Mouse (Mus musculus) midbrain, embryonic 12.5 days (tissue): ENCODE measurements around the gene 1700011L22Rik. TPM values are rescaled to one million over a fixed set of nuclear protein-coding genes. Genes with fewer than 3 reads are reported as not detected.

Source experiments
- ATAC-seq: fragments of 200-750 bp; cut with Nextera tagmentation; 2 replicates; pipeline ENCODE4 v1.8.0; 2017; ENCODE audit warnings: low read depth, moderate TSS enrichment, moderate library complexity; ENCODE audit not compliant: low FRiP score
- H3K27ac ChIP-seq: fragments of 300-500 bp; sonication (generic); replicated peaks from 2 replicates; pipeline ENCODE4 v1.5.1; 2016; ENCODE audit warnings: mild to moderate bottlenecking
- H3K27me3 ChIP-seq: fragments of 300-500 bp; sonication (generic); 2 replicates; pipeline ENCODE4 v1.6.1; 2016; ENCODE audit warnings: mild to moderate bottlenecking
- H3K36me3 ChIP-seq: fragments of 300-500 bp; sonication (generic); 2 replicates; pipeline ENCODE4 v1.6.1; 2016
- H3K4me1 ChIP-seq: fragments of 300-500 bp; sonication (generic); 2 replicates; pipeline ENCODE4 v1.6.1; 2016
- H3K4me2 ChIP-seq: fragments of 300-500 bp; sonication (generic); replicated peaks from 2 replicates; pipeline ENCODE4 v1.6.1; 2016; ENCODE audit warnings: mild to moderate bottlenecking, moderate library complexity
- H3K4me3 ChIP-seq: fragments of 300-500 bp; sonication (generic); 2 replicates; pipeline ENCODE4 v1.5.1; 2016; ENCODE audit warnings: mild to moderate bottlenecking
- H3K9ac ChIP-seq: fragments of 300-500 bp; sonication (generic); replicated peaks from 2 replicates; pipeline ENCODE4 v1.6.1; 2016; ENCODE audit warnings: mild to moderate bottlenecking, moderate library complexity
- H3K9me3 ChIP-seq: fragments of 300-500 bp; sonication (generic); 2 replicates; pipeline ENCODE4 v1.6.1; 2016; ENCODE audit warnings: mild to moderate bottlenecking
- WGBS: fragments of 180-500 bp; shearing (Covaris S2); methylation state at CpG from one replicate; pipeline ENCODE4 v1.1.7; 2016; 5-methylcytosine and 5-hydroxymethylcytosine counted together
- polyA plus RNA-seq: library from polyadenylated mRNA; unstranded; fragments of >200 nt; fragmentation: Nextera tagmentation; extraction: Ambion mirVana; gene quantifications from 2 replicates; pipeline ENCODE4 v1.2.1, GENCODE M21; 2016

The 1700011L22Rik gene
- polyA plus RNA-seq, 1 experiment from 2014 or later = not detected

GRCm38 (mm10) chr8:79281376-79281890 lies 33.1 kb upstream of the 1700011L22Rik start:
- peaks cover 26% of the 10 kb centered on the region for H3K36me3 ChIP-seq
- H3K4me2 ChIP-seq = no peak overlapping the region
- H3K27ac ChIP-seq = no peak overlapping the region
- no peak overlapping the region for H3K9ac ChIP-seq
- H3K27me3 ChIP-seq = no peaks in the 10 kb centered on the region
- no peak overlapping the region for H3K4me3 ChIP-seq
- no peaks in the 10 kb centered on the region for H3K4me1 ChIP-seq
- 90% methylated on average over 6 of the region's 6 CpGs for WGBS
- no peak for ATAC-seq
- H3K9me3 ChIP-seq = no peaks in the 10 kb centered on the region

- no peak overlapping the region for H3K4me2 ChIP-seq
- no peak overlapping the region for H3K27ac ChIP-seq
- peaks cover 47% of the 10 kb centered on the region for H3K36me3 ChIP-seq
- 89% methylated on average over 8 of the region's 8 CpGs for WGBS
- ATAC-seq = no peak
- no peaks in the 10 kb centered on the region for H3K27me3 ChIP-seq
- no peaks in the 10 kb centered on the region for H3K4me1 ChIP-seq
- no peak overlapping the region for H3K4me3 ChIP-seq
- H3K9ac ChIP-seq = no peak overlapping the region
- no peaks in the 10 kb centered on the region for H3K9me3 ChIP-seq
These were observed 29.0 kb upstream of the 1700011L22Rik start for GRCm38 (mm10) chr8:79277264-79277870.

GRCm38 (mm10) chr8:79274940-79275339 lies 26.6 kb upstream of the 1700011L22Rik start:
- H3K9ac ChIP-seq = no peak overlapping the region
- no peak overlapping the region for H3K4me3 ChIP-seq
- H3K36me3 ChIP-seq = peaks cover 55% of the 10 kb centered on the region
- WGBS = 93% methylated on average over 10 of the region's 10 CpGs
- H3K9me3 ChIP-seq = no peaks in the 10 kb centered on the region
- no peak overlapping the region for H3K27ac ChIP-seq
- H3K27me3 ChIP-seq = no peaks in the 10 kb centered on the region
- no peaks in the 10 kb centered on the region for H3K4me1 ChIP-seq
- no peak overlapping the region for H3K4me2 ChIP-seq
- no peak for ATAC-seq

- Histone ChIP-seq H3K4me2 (no peak overlapping the region), H3K36me3 (peaks cover 60% of the 10 kb centered on the region), H3K4me1 (no peaks in the 10 kb centered on the region), H3K4me3 (no peak overlapping the region), H3K9ac (no peak overlapping the region), H3K27me3 (no peaks in the 10 kb centered on the region), H3K27ac (no peak overlapping the region), H3K9me3 (no peaks in the 10 kb centered on the region)
- WGBS = 92% methylated on average over 6 of the region's 6 CpGs
- ATAC-seq = no peak
These were observed 25.4 kb upstream of the 1700011L22Rik start for GRCm38 (mm10) chr8:79273776-79274175.

- Histone ChIP-seq H3K4me1 (no peaks in the 10 kb centered on the region), H3K36me3 (peaks cover 64% of the 10 kb centered on the region), H3K27me3 (no peaks in the 10 kb centered on the region), H3K27ac (no peak overlapping the region), H3K4me3 (no peak overlapping the region), H3K9ac (no peak overlapping the region), H3K9me3 (no peaks in the 10 kb centered on the region), H3K4me2 (no peak overlapping the region)
- no peak for ATAC-seq
- WGBS = 83% methylated on average over 4 of the region's 4 CpGs
These were observed 24.3 kb upstream of the 1700011L22Rik start for GRCm38 (mm10) chr8:79272676-79273075.

- WGBS = 94% methylated on average over 7 of the region's 7 CpGs
- no peak overlapping the region for H3K4me3 ChIP-seq
- no peaks in the 10 kb centered on the region for H3K27me3 ChIP-seq
- no peak overlapping the region for H3K27ac ChIP-seq
- no peak for ATAC-seq
- H3K9ac ChIP-seq = no peak overlapping the region
- H3K4me2 ChIP-seq = no peak overlapping the region
- no peaks in the 10 kb centered on the region for H3K4me1 ChIP-seq
- no peaks in the 10 kb centered on the region for H3K9me3 ChIP-seq
- H3K36me3 ChIP-seq = peaks cover 60% of the 10 kb centered on the region
These were observed 20.6 kb upstream of the 1700011L22Rik start for GRCm38 (mm10) chr8:79268921-79269320.

- Histone ChIP-seq H3K36me3 (peaks cover 3% of the 10 kb centered on the region), H3K27ac (no peak overlapping the region), H3K9ac (no peak overlapping the region), H3K4me1 (no peaks in the 10 kb centered on the region), H3K27me3 (no peaks in the 10 kb centered on the region), H3K9me3 (no peaks in the 10 kb centered on the region), H3K4me2 (no peak overlapping the region), H3K4me3 (no peak overlapping the region)
- WGBS = 88% methylated on average over 5 of the region's 5 CpGs
- ATAC-seq = no peak
These were observed 13.6 kb upstream of the 1700011L22Rik start for GRCm38 (mm10) chr8:79261920-79262319.

- Histone ChIP-seq H3K36me3 (no peaks in the 10 kb centered on the region), H3K4me2 (no peak overlapping the region), H3K27me3 (no peaks in the 10 kb centered on the region), H3K9ac (no peak overlapping the region), H3K4me1 (no peaks in the 10 kb centered on the region), H3K4me3 (no peak overlapping the region), H3K9me3 (no peaks in the 10 kb centered on the region), H3K27ac (no peak overlapping the region)
- no peak for ATAC-seq
- 85% methylated on average over 8 of the region's 8 CpGs for WGBS
These were observed 7.8 kb upstream of the 1700011L22Rik start for GRCm38 (mm10) chr8:79256076-79256705.

- WGBS = 90% methylated on average over 6 of the region's 6 CpGs
- H3K9me3 ChIP-seq = no peaks in the 10 kb centered on the region
- no peaks in the 10 kb centered on the region for H3K36me3 ChIP-seq
- no peak overlapping the region for H3K4me3 ChIP-seq
- no peak for ATAC-seq
- H3K9ac ChIP-seq = no peak overlapping the region
- H3K4me2 ChIP-seq = no peak overlapping the region
- H3K27ac ChIP-seq = no peak overlapping the region
- H3K27me3 ChIP-seq = no peaks in the 10 kb centered on the region
- no peaks in the 10 kb centered on the region for H3K4me1 ChIP-seq
These were observed 5.4 kb upstream of the 1700011L22Rik start for GRCm38 (mm10) chr8:79253742-79254141.

GRCm38 (mm10) chr8:79243422-79243821 lies 4.9 kb downstream of the 1700011L22Rik start:
- 86% methylated on average over 2 of the region's 2 CpGs for WGBS
- no peak overlapping the region for H3K27ac ChIP-seq

GRCm38 (mm10) chr8:79239996-79240395 lies 8.4 kb downstream of the 1700011L22Rik start:
- Histone ChIP-seq H3K4me1 (no peaks in the 10 kb centered on the region), H3K27ac (no peak overlapping the region), H3K27me3 (no peaks in the 10 kb centered on the region), H3K4me2 (no peak overlapping the region), H3K36me3 (no peaks in the 10 kb centered on the region), H3K9ac (no peak overlapping the region), H3K4me3 (no peak overlapping the region), H3K9me3 (no peaks in the 10 kb centered on the region)
- no peak for ATAC-seq
- WGBS = 87% methylated on average over 7 of the region's 7 CpGs

More at GRCm38 (mm10) chr8:79243422-79243821, 4.9 kb downstream of the 1700011L22Rik start:
- Histone ChIP-seq H3K4me2 (no peak overlapping the region), H3K4me1 (no peaks in the 10 kb centered on the region), H3K36me3 (no peaks in the 10 kb centered on the region), H3K9me3 (no peaks in the 10 kb centered on the region), H3K9ac (no peak overlapping the region), H3K27me3 (no peaks in the 10 kb centered on the region), H3K4me3 (no peak overlapping the region)
- no peak for ATAC-seq

- Histone ChIP-seq H3K4me1 (no peaks in the 10 kb centered on the region), H3K9ac (no peak overlapping the region)
- 89% methylated on average over 3 of the region's 3 CpGs for WGBS
These were observed 9.1 kb downstream of the 1700011L22Rik start for GRCm38 (mm10) chr8:79239320-79239719.

More at GRCm38 (mm10) chr8:79239320-79239719, 9.1 kb downstream of the 1700011L22Rik start:
- ATAC-seq = no peak
- H3K27me3 ChIP-seq = no peaks in the 10 kb centered on the region
- no peak overlapping the region for H3K4me3 ChIP-seq
- no peak overlapping the region for H3K4me2 ChIP-seq
- H3K27ac ChIP-seq = no peak overlapping the region
- H3K9me3 ChIP-seq = no peaks in the 10 kb centered on the region
- H3K36me3 ChIP-seq = no peaks in the 10 kb centered on the region
